Mouse (Mus musculus): Measurements from ENCODE around the gene Olfr433. TPM values are rescaled to one million over a fixed set of nuclear protein-coding genes. Genes with fewer than 3 reads are reported as not detected.

Olfr433 gene
- total RNA-seq (2015) (0.51 and 0.73 TPM in 2 replicates), total RNA-seq (2017) (0.22 and 0.49 TPM in 2 replicates)

DNA sequence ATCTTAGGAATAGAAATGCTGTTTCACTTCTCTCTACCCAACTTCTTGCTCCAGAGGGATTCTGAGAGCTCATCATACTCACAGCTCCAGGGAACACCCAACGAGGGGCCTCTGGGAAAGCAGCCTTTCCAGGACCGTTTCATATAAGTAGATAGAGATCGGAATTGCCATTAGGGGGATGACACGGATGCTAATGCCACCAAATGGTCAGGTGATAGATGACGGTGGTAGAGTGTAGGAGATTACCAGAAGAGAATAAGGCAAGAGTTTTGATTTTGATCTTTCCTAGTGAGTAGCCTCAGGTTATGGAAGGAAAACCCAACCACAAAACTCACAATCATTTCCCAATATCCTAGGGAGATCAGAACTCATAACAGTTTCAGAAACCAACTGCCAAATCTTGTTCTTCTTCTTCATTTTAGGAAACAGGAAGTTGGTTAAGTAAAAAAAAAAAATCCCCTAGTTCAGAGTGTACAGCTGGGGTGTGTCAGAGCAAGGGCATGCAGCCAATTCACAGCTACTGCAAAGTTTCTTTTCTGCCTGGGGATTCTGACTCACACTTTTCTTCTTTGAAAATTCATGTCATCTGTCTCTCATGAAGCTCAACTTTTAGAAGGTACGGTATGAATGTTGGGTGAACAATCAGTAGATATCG, at the start of gene Olfr433:
TSS of gene Olfr433 (plus strand) at position 183 of the 655 bp plus-strand sequence.
- peak; percentile 70 for ATAC-seq (ENCODE audit: poor library complexity, severe bottlenecking)

DNA sequence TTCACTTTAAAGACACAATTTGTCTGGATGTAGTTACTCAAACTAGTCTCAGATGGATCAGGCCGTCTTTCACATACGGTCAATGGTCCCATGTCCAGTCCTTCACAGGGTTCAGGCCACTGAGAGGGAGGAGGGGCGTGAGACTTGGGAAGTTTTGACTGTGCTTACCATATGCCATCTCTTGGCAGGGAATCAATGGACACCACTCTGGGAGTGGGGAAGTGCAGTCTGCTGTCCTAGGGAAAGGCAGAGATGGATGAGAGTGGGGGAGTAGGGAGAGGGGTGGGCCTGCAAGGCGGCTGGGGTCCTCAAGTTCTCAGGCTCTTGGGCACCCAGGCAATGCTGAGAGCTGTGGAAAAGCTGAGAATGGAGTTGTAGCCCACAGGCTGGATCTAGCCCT, 45.5 kb upstream of the Olfr433 start:
- no peak for ATAC-seq (ENCODE audit: poor library complexity, severe bottlenecking)

DNA sequence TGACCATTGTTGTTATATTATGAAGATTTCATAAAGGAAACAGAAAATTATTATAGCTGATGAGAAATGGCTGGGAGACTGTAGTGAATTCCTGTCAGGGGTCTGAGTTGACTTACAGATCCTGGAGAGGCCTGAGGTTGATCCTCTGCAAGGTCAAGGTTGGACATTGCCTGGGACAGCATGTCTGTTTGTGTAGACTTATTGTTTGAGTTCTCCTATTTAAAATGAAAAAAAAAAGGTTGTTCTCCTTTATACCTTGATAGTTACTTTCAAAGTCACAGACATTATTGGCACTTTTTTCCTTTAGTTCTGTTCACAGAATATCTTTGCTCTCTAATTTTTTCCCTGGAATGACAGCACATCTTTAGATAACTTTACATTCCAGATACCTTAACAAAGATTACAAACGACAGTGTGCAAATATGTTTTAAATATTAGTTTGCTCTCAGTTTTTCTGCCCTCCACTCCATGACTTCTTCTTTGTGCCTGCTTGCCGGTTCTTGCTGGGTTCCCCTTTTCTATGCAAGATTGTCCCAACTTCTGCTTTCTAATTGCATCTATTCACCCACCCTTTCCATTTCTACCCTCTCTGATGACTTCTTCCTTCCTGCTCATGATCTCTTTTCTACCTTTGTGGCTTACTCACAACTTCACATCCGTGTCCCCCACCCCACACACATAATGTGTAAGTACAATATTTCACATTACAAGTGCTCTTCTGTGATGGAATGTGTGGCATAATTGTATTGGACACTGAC, 36.0 kb upstream of the Olfr433 start:
- peak; percentile 93 for ATAC-seq (ENCODE audit: poor library complexity, severe bottlenecking)

GRCm38 (mm10) chr1:174007050-174007449, 33.5 kb upstream of the Olfr433 start:
- ATAC-seq (ENCODE audit: poor library complexity, severe bottlenecking): peak; percentile 45

GRCm38 (mm10) chr1:174031698-174032097, 8.8 kb upstream of the Olfr433 start, which contains the start of gene Ifi205:
Gene Ifi205 (minus strand): TSS chr1:174031810.
- ATAC-seq (ENCODE audit: poor library complexity, severe bottlenecking): peak; percentile 73

DNA sequence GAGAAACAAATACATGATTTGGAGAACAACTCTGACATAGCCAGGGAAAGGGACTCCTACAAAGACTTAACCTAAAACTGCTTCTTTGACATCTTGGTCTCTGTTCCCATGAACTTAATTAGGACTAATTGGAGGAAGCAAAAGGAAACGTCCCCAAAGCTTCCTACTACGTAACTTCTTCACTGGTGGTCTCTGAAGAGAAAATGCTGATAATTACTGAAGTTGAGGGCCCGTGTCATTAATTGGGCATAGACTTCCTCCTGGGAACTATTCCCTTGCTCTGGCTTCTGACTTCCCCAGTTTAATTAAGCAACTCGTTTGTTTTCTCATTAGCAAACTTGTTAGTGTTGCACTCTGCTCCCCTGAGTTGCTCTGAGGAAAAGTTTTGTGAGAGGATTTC, 4.7 kb upstream of the Olfr433 start:
- no peak for ATAC-seq (ENCODE audit: poor library complexity, severe bottlenecking)

GRCm38 (mm10) chr1:174038480-174038879, 2.0 kb upstream of the Olfr433 start:
- ATAC-seq (ENCODE audit: poor library complexity, severe bottlenecking): peak; percentile 17; the same call in 1 of the 2 replicates

DNA sequence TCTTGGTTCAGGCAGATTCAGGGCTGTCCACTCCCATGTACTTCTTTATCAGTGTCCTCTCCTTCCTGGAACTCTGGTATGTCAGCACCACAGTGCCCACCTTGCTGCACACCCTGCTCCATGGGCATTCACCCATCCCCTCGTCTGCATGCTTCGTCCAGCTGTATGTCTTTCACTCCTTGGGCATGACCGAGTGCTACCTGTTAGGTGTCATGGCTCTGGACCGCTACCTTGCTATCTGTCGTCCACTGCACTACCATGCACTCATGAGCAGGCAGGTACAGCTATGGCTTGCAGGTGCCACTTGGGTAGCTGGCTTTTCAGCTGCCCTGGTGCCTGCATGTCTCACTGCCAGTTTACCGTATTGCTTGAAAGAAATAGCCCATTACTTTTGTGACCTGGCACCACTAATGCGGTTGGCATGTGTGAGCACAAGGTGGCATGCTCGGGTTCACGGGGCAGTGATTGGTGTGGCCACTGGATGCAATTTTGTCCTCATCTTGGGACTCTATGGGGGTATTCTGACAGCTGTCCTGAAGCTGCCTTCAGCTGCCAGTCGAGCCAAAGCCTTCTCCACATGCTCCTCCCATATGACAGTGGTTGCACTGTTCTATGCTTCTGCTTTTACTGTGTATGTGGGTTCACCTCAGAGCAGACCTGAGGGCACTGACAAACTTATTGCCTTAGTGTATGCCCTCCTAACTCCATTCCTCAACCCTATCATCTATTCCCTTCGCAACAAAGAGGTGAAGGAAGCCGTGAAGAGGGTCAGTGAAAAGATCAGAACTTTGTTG, 1.8 kb downstream of the Olfr433 start:
- ATAC-seq (ENCODE audit: poor library complexity, severe bottlenecking): peak; percentile 64

- no peak for ATAC-seq (ENCODE audit: poor library complexity, severe bottlenecking)
Measured at GRCm38 (mm10) chr1:174044431-174044830, 3.9 kb downstream of the Olfr433 start.

DNA sequence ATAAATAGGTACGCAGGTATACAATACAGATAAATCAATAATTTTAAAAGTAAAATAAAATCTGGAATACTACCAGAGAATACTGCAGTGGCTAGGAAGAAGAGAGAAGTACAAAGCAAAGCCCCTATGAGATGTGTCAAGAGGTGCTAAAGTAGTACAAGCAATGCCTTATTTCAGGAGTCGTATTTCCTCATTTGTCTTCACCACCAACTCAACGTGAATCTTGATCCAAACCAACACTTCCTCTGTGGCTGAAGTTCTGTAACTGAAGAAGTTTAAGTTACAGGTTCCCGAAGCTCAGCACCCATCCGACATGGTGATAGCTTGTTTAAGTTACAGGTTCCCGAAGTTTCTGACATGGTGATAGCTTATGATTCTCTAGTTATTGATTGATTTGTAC, 7.7 kb downstream of the Olfr433 start:
- peak; percentile 75 for ATAC-seq (ENCODE audit: poor library complexity, severe bottlenecking)

DNA sequence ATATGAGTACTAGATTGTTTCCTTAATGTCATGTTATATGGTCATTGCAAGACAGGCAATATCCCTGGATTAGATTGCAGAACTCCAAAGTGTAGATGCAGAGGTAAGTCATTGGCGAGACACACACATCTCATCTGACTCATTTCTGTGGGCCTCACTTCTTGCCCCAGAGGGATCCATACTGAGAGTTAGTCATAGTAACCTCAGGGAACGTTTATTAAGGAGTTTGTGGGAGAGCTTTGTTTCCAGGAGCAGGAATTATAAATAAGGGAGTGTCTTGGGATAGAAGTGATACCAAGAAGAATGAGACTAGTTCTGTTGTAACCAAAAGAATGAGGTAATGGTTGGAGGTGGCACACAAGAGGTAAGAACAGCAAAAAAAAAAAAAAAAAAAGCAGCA, 8.4 kb downstream of the Olfr433 start, which contains the start of gene Olfr432:
TSS of gene Olfr432 (plus strand) at position 313 of the 400 bp plus-strand sequence.
- ATAC-seq (ENCODE audit: poor library complexity, severe bottlenecking): no peak

- ATAC-seq (ENCODE audit: poor library complexity, severe bottlenecking): peak; percentile 74
Measured at GRCm38 (mm10) chr1:174049357-174049756, 8.9 kb downstream of the Olfr433 start.

DNA sequence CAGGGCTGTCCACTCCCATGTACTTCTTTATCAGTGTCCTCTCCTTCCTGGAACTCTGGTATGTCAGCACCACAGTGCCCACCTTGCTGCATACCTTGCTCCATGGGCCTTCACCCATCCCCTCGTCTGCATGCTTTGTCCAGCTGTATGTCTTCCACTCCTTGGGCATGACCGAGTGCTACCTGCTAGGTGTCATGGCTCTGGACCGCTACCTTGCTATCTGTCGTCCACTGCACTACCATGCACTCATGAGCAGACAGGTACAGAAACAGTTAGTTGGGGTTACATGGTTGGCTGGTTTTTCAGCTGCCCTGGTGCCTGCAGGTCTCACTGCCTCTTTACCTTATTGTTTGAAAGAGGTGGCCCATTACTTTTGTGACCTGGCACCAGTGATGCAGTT, 10.0 kb downstream of the Olfr433 start:
- ATAC-seq (ENCODE audit: poor library complexity, severe bottlenecking): no peak

GRCm38 (mm10) chr1:174051515-174051914, 11.0 kb downstream of the Olfr433 start:
- no peak for ATAC-seq (ENCODE audit: poor library complexity, severe bottlenecking)

DNA sequence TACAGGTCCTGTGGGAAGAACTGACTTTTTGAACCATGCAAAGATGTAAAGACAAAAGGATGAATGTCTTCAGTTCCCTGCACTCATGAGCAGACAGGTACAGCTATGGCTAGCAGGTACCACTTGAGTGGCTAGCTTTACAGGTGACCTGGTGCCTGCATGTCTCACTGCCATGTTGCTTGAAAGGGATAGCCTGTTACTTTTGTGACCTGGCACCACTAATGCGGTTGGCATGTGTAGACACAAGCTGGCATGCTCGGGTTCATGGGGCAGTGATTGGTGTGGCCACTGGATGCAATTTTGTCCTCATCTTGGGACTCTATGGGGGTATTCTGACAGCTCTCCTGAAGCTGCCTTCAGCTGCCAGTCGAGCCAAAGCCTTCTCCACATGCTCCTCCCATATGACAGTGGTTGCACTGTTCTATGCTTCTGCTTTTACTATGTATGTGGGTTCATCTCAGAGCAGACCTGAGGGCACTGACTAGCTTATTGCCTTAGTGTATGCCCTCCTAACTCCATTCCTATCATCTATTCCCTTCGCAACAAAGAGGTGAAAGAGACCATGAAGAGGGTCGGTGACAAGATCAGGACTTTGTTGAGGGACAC, 11.5 kb downstream of the Olfr433 start:
- ATAC-seq (ENCODE audit: poor library complexity, severe bottlenecking): peak; percentile 54

GRCm38 (mm10) chr1:174052981-174053380, 12.5 kb downstream of the Olfr433 start:
- peak; percentile 10 for ATAC-seq (ENCODE audit: poor library complexity, severe bottlenecking)

GRCm38 (mm10) chr1:174055248-174055647, 14.7 kb downstream of the Olfr433 start:
- ATAC-seq (ENCODE audit: poor library complexity, severe bottlenecking): peak; percentile 60

GRCm38 (mm10) chr1:174066305-174066704, 25.8 kb downstream of the Olfr433 start, which contains the start of gene Olfr430:
Gene Olfr430 (plus strand): TSS chr1:174066605.
- ATAC-seq (ENCODE audit: poor library complexity, severe bottlenecking): peak; percentile 35; the same call in 1 of the 2 replicates

GRCm38 (mm10) chr1:174084031-174084430, 43.5 kb downstream of the Olfr433 start, which contains the start of gene Olfr429:
Gene Olfr429 (plus strand): TSS chr1:174084331.
- no peak for ATAC-seq (ENCODE audit: poor library complexity, severe bottlenecking)

Measured in megakaryocyte, adult 5-6 weeks (primary cell).